Mouse (Mus musculus) embryonic fibroblast, embryonic 13.5 days (primary cell): ENCODE data around the gene BC034090.

Experiments
- CTCF ChIP-seq: IDR thresholded peaks from 2 replicates; pipeline ENCODE4 v1.5.1; 2011; ENCODE audit warnings: mild to moderate bottlenecking, control low read depth, low read length, moderate library complexity, borderline replicate concordance; ENCODE audit not compliant: insufficient read depth
- POLR2A ChIP-seq: IDR thresholded peaks from 2 replicates; pipeline ENCODE4 v1.6.1; 2011; ENCODE audit warnings: low read depth, mild to moderate bottlenecking, control low read depth, low read length, moderate library complexity

- TF ChIP-seq CTCF (no peak), POLR2A (no peak)
Measured at GRCm38 (mm10) chr1:155207859-155208258, 36.4 kb downstream of the BC034090 start.
